Mouse (Mus musculus) myocyte (in vitro differentiated cells): ENCODE data around the gene Tmem59l. TPM values are rescaled to one million over a fixed set of nuclear protein-coding genes. Genes with fewer than 3 reads are reported as not detected.

ENCODE experiments used
- H3K27me3 ChIP-seq: one replicate; pipeline ENCODE4 v1.6.1; 2011; ENCODE audit not compliant: control insufficient read depth, insufficient read depth, insufficient read length
- H3K36me3 ChIP-seq: one replicate; pipeline ENCODE4 v1.6.1; 2011; ENCODE audit not compliant: control insufficient read depth, insufficient read depth
- H3K4me2 ChIP-seq: one replicate; pipeline ENCODE4 v1.6.1; 2011; ENCODE audit warnings: low read depth, control low read depth
- H3K4me3 ChIP-seq: one replicate; pipeline ENCODE4 v1.5.1; 2011; ENCODE audit warnings: mild to moderate bottlenecking, control low read depth, moderate library complexity
- H3K79me2 ChIP-seq: one replicate; pipeline ENCODE4 v1.6.1; 2011; ENCODE audit not compliant: control insufficient read depth, insufficient read depth
- H3ac ChIP-seq: one replicate; pipeline ENCODE4 v1.6.1; 2011; ENCODE audit not compliant: control insufficient read depth, insufficient read length
- CEBPB ChIP-seq: IDR thresholded peaks from 2 replicates; pipeline ENCODE4 v1.6.1; 2011; ENCODE audit warnings: mild to moderate bottlenecking, moderate library complexity; ENCODE audit not compliant: poor library complexity, insufficient read depth, severe bottlenecking
- E2F4 ChIP-seq: IDR thresholded peaks from one replicate; pipeline ENCODE4 v1.6.1; 2011; ENCODE audit warnings: mild to moderate bottlenecking, control low read depth, moderate library complexity; ENCODE audit not compliant: insufficient read depth
- MAX ChIP-seq: IDR thresholded peaks from one replicate; pipeline ENCODE4 v1.6.1; 2011; ENCODE audit warnings: low read depth, mild to moderate bottlenecking, control low read depth
- MYOD1 ChIP-seq, 3 experiments: IDR thresholded peaks; one replicate each; pipeline ENCODE4 v1.6.1; 2011; ENCODE audit warnings: control low read depth in 2 of 3, low read depth in 2 of 3, mild to moderate bottlenecking in 2 of 3, moderate library complexity in 1 of 3; ENCODE audit not compliant: insufficient read length in 2 of 3, control insufficient read depth in 1 of 3
- MYOG ChIP-seq, 3 experiments: IDR thresholded peaks; one replicate each; pipeline ENCODE4 v1.6.1; 2011; ENCODE audit warnings: control low read depth in 2 of 3, low read depth in 2 of 3, mild to moderate bottlenecking in 2 of 3; ENCODE audit not compliant: insufficient read length in 2 of 3, control insufficient read depth in 1 of 3, insufficient read depth in 1 of 3
- POLR2A ChIP-seq: IDR thresholded peaks from one replicate; pipeline ENCODE4 v1.6.1; 2011; ENCODE audit warnings: low read depth, mild to moderate bottlenecking, control low read depth, moderate library complexity; ENCODE audit not compliant: insufficient read length
- POLR2AphosphoS2 ChIP-seq: IDR thresholded peaks from one replicate; pipeline ENCODE4 v1.6.1; 2011; ENCODE audit warnings: low read depth, control low read depth; ENCODE audit not compliant: insufficient read length
- REST ChIP-seq: IDR thresholded peaks from one replicate; pipeline ENCODE4 v1.6.1; 2011; ENCODE audit warnings: mild to moderate bottlenecking, control low read depth, moderate library complexity; ENCODE audit not compliant: insufficient read depth, insufficient read length
- SRF ChIP-seq: IDR thresholded peaks from one replicate; pipeline ENCODE4 v1.6.1; 2011; ENCODE audit warnings: low read depth; ENCODE audit not compliant: control insufficient read depth, insufficient read length
- TCF12 ChIP-seq: IDR thresholded peaks from one replicate; pipeline ENCODE4 v1.6.1; 2011; ENCODE audit warnings: mild to moderate bottlenecking, control low read depth; ENCODE audit not compliant: poor library complexity, insufficient read depth, severe bottlenecking
- TCF3 ChIP-seq: IDR thresholded peaks from one replicate; pipeline ENCODE4 v1.6.1; 2011; ENCODE audit warnings: low read depth, control low read depth; ENCODE audit not compliant: insufficient read length
- USF1 ChIP-seq: IDR thresholded peaks from one replicate; pipeline ENCODE4 v1.6.1; 2011; ENCODE audit warnings: low read depth, mild to moderate bottlenecking, control low read depth, moderate library complexity
- polyA plus RNA-seq: library from polyadenylated mRNA; unstranded; fragments of >200 nt; fragmentation: generic; extraction: Trizol; gene quantifications from one replicate; pipeline ENCODE4 v1.2.1, GENCODE M21; 2012; ENCODE audit warnings: missing spikeins

Gene Tmem59l
- polyA plus RNA-seq, 1 experiment: 0.04 TPM

DNA sequence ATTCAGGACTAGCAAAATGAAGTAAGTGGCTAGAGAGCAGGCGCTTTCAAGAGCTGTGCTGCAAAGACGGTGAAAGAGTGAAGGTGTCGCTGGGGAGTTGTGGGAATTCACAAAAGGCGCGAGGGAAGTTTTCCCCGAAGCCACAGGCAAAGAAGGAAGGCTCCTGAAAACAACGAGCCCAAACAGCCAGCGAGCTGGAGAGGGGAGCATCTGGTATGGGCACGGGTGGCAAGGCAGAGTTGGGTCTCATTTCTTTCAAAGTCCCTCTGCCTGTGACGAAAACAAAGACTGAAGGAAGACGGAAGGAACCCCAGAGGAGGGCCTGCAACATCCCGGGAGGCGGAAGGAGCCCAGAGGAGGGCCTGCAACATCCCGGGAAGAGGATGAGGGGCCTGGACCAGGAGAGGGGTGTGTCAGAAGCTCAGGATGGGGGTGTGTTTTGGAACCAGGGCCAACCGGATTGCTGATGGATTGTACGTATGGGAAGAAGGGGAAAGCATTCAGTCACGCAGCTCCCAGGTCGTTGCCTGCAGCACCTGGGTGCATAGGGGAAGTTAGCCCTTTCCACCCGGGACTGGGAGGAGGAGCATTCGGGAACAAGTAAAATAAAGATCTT lies 3.8 kb upstream of the Tmem59l start:
- no peak for TF ChIP-seq CEBPB
- TF ChIP-seq MAX: no peak
- no peak for TF ChIP-seq MYOD1 (IDR thresholded peaks at IDR 0.05; ENCODE audit: control insufficient read depth in 1 of 3, insufficient read length in 2 of 3, low read depth in 2 of 3)
- TF ChIP-seq POLR2A: no peak
- TF ChIP-seq POLR2AphosphoS2: no peak
- TF ChIP-seq E2F4: no peak
- TF ChIP-seq SRF: no peak
- no peak for TF ChIP-seq TCF12
- TF ChIP-seq MYOG (IDR thresholded peaks at IDR 0.05; ENCODE audit: control insufficient read depth in 1 of 3, insufficient read depth in 1 of 3, insufficient read length in 2 of 3, low read depth in 2 of 3): no peak
- TF ChIP-seq USF1: no peak
- TF ChIP-seq TCF3: no peak
- TF ChIP-seq REST: no peak
- Histone ChIP-seq H3K4me3 (no peak overlapping the region), H3K36me3 (no peaks in the 10 kb centered on the region), H3ac (no peak overlapping the region), H3K4me2 (no peak overlapping the region), H3K27me3 (no peaks in the 10 kb centered on the region), H3K79me2 (peaks cover 9% of the 10 kb centered on the region)

DNA sequence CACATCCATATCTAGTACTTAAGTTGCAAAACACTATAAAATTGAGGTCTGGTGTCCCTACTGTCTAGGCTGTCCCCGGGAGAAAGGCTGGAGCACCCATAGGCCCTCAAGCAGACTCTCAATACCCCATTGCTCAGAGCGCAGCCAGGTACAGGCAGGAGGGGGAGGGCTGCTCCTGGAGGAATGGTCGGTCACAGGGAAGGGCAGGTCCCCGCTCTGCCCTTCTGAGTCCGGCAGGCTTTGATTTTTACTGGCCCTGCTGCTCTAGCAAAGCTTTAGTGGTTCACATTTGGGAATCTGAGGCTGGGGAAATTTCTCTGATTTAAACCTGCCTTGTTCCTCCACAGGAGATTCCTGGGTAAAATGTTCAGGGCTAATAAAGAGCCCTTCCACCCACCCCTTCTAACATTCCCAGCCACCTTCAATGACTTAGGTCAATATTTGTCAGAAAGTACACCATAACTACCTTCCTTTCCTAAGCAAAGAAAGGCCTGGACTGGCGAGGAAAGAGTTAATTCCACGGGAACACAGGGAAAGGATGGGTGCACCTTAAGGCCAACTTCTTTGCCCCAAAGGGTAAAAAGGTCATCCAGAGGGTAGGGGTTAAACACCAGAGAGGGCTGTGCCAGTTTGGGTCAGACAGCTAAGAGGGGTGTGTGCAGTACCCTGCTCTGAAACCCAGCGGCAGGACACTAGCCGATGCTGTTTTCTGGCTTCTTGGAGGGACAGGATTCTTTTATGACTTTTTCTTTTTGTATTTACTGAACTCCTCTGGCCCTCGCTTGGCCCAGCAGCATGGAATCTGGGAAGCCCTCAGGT lies 3.1 kb upstream of the Tmem59l start:
- H3K79me2 ChIP-seq: peaks cover 8% of the 10 kb centered on the region
- H3K4me2 ChIP-seq: peak overlapping the region; percentile 67
- no peak overlapping the region for H3ac ChIP-seq
- H3K36me3 ChIP-seq: no peaks in the 10 kb centered on the region
- no peaks in the 10 kb centered on the region for H3K27me3 ChIP-seq
- H3K4me3 ChIP-seq: no peak overlapping the region
- TF ChIP-seq SRF (no peak), MYOG (IDR thresholded peaks at IDR 0.05; ENCODE audit: control insufficient read depth in 1 of 3, insufficient read depth in 1 of 3, insufficient read length in 2 of 3, low read depth in 2 of 3) (no peak), POLR2A (no peak), CEBPB (no peak), MYOD1 (IDR thresholded peaks at IDR 0.05; ENCODE audit: control insufficient read depth in 1 of 3, insufficient read length in 2 of 3, low read depth in 2 of 3) (no peak), USF1 (no peak), POLR2AphosphoS2 (no peak), TCF12 (no peak), TCF3 (no peak), E2F4 (no peak), REST (no peak), MAX (no peak)

DNA sequence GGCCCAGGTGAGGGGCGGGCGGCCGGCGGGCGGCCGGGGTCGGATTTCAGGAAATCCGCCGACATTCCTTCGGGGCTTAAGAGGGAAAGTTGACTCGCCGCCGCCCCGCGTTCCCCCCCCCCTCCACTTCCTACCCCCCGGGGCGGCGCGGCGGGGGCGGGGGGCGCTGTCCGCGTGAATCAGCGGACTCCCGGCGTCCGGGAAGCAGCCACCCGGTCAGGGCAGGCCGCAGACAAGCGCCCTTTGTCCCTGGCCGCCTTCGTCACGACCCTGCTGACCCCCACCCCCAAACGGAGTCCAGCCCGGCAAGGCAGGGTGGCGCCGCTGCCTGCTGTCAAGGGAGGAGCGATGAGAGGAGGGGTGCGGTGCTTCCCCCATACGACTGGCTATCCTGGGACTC lies 2.4 kb upstream of the Tmem59l start:
- Histone ChIP-seq H3K4me3 (no peak overlapping the region), H3ac (no peak overlapping the region), H3K79me2 (peaks cover 7% of the 10 kb centered on the region), H3K27me3 (no peaks in the 10 kb centered on the region), H3K36me3 (no peaks in the 10 kb centered on the region), H3K4me2 (peak overlapping the region; percentile 67)
- TF ChIP-seq MAX (no peak), TCF3 (no peak), MYOG (IDR thresholded peaks at IDR 0.05; ENCODE audit: control insufficient read depth in 1 of 3, insufficient read depth in 1 of 3, insufficient read length in 2 of 3, low read depth in 2 of 3) (no peak), POLR2AphosphoS2 (no peak), POLR2A (no peak), MYOD1 (IDR thresholded peaks at IDR 0.05; ENCODE audit: control insufficient read depth in 1 of 3, insufficient read length in 2 of 3, low read depth in 2 of 3) (peak in 1 of 3 experiments; percentile 9)

DNA sequence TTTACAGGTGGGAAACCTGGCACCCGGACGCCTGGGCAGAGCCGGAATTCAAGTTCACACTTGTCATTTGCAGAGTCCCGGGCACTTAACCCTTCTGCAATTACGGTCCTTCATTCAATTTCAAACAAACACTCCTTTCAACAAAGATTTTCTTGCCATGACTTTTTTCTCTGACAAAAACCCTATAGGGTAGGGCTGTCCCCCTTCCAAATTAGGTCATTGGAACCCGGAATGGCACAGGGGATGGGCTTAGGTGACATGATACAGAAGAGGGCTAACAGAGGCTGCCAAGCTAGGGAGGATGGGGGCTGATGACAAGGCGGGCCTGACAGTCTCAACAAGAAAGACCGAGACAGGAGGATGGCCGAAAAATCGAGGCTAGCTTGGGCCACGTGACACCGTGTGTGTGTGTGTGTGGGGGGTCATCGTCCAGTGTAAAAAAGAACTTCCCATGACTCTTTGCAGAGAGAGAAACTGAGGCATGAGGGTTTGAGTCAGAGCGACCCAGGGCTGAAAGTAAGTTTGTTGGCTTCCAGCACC lies 1.8 kb upstream of the Tmem59l start:
- no peak overlapping the region for H3K4me2 ChIP-seq
- no peak overlapping the region for H3K4me3 ChIP-seq
- H3K27me3 ChIP-seq: no peaks in the 10 kb centered on the region
- no peak for TF ChIP-seq CEBPB
- no peak for TF ChIP-seq USF1
- TF ChIP-seq TCF3: no peak
- TF ChIP-seq REST: no peak
- TF ChIP-seq MYOD1 (IDR thresholded peaks at IDR 0.05; ENCODE audit: control insufficient read depth in 1 of 3, insufficient read length in 2 of 3, low read depth in 2 of 3): no peak
- TF ChIP-seq SRF: no peak
- TF ChIP-seq POLR2AphosphoS2: no peak
- TF ChIP-seq POLR2A: no peak
- no peak for TF ChIP-seq TCF12
- no peak for TF ChIP-seq MAX
- TF ChIP-seq E2F4: no peak
- TF ChIP-seq MYOG (IDR thresholded peaks at IDR 0.05; ENCODE audit: control insufficient read depth in 1 of 3, insufficient read depth in 1 of 3, insufficient read length in 2 of 3, low read depth in 2 of 3): no peak
- no peak overlapping the region for H3ac ChIP-seq
- peaks cover 4% of the 10 kb centered on the region for H3K79me2 ChIP-seq
- no peaks in the 10 kb centered on the region for H3K36me3 ChIP-seq
